Mouse (Mus musculus) adrenal gland, postnatal 25 days (tissue): ENCODE measurements around the gene Capzb. TPM values are rescaled to one million over a fixed set of nuclear protein-coding genes. Genes with fewer than 3 reads are reported as not detected.

Source experiments
- DNase-seq: peaks from one replicate; pipeline ENCODE4 v3.0.0; 2021; ENCODE audit warnings: mixed read lengths
- total RNA-seq: library from RNA; stranded (reverse); gene quantifications from 2 replicates; pipeline ENCODE4 v1.2.3, GENCODE M21; 2021

Capzb gene
- total RNA-seq, 1 experiment from 2014 or later: 325 TPM

DNA sequence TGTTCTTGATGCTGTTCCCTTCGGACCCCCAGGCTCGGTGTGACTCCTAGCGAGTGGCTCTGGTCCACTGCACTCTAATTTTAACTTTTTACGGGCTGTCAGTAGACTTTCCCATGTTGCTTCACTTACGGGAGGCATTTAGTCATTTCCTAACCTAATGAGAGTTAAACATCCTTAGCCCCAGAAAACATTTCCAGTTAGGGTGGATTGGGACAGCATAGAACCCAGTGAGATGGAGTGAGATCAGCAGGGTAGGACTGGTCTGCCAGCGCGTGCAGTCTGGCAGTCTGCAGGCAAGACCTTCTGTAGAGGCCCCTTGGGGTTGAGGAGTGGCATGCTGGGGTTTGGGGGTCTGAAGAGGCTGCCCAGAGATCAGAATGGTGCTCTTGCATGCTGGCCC lies 42.9 kb downstream of the Capzb start:
- DNase-seq: no peak

DNA sequence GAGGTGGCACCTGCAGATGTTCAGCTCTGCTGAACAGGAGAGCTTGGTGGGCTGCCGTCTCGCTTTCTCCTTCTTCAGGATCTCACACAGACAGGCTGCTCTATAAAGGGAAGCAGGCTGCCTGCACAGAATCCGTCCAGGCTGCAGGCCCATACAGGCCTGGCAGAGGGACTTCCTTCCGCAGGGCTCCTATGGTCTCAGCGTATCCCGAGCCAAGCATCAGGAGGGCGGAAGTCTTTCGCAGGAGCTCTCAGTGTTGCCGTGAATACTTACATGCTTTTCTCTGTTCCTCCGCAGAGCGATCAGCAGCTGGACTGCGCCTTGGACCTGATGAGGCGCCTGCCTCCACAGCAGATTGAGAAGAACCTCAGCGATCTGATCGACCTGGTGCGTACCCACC lies 45.9 kb downstream of the Capzb start:
- DNase-seq: no peak

DNA sequence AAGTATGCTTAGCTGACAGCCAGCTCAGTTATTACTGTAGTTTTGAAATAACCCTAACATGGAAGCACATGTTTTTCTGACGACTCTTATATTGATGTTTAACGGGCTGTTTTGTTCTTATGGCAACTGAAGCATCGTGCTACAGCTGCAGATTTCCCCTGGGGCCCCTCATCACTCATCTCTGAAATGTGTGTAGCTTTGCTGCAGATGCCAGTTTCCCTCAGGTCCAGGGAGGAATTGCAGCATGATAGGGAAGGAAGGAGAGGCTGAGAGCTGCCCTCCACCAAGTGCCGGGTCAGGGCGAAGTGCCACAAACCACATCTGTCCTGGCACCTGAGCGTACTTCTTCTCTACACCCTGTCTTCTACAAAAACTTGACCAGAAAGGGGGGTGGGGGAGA lies 47.6 kb downstream of the Capzb start:
- DNase-seq: no peak

DNA sequence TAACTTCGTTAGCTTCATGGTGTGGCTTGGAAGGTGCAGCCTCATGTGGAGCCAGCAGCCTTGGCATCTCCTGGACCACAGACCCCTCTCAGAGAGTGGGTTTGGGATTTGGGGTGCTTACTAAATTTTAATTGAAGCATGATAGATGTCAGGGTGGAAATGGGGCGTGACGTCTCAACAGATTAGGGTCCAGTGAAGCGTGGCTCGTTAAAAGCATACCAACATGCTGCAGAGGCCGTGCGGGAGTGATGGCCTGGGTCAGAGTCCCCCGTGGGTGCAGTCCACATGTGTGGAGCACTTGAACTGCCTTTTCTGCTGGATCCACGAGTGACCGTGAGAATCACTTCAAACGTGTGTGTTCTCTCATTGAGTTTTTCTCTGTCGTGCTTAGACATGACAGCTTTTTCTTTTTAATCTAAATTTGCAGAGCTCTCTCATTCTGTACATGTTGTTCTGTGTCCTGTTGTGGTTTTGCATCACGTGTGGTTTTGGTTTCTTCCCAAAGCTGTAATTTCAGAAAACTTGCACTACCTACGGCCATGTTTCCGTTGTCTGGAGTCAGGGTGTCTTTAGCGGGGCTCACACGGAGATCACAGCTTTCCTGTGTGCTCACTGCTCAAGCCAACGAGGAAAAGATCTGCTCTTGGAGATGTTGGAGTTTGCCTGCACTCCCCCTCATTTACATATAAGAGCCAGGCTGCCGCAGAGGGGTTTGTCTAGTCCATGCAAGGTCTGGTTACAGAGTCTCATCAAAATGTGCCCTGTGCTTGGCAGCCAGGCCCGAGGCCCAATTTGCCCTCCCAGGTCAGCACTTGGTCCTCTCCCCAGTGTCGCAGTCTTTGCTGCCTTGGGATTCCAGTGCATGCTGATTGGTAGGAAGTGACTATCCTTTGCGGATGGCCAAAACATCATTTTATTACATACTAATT lies 49.2 kb downstream of the Capzb start:
- DNase-seq: no peak

DNA sequence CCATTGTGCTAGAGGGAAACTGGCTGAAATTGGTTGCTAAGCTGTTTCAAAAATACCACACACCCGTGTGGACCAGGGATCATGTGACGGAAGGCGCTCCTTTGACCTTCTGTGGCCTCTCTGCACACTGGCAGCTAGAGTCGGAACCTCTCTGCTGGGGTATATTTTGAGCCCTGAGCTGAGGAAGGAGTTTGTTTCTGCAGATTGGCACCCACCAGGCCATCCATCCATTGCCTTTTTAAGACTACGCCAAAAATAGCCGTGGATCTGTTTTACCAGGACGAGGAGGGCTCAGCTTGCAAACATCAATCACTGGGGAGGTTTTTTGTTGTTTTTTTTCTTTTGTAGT lies 49.9 kb downstream of the Capzb start:
- DNase-seq: no peak

DNA sequence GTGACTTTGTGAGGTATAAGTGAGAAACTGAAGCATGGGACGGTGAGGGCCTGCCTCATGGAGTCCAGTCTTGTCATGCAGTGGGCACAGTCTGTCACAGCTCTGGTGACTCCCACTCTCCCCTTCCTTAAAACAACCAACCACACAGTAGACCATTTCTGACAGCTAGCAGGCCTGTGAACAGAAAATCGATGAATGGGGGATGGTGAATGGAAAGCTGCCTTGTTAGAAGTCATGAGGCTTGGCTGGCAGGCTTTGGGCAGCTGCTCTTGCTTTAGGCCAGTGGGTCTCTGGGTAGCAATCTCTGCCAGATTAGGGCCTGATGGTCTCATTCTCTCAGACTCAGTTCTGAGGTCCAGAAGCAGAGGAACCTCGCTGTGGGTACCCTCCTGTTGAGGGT lies 51.5 kb downstream of the Capzb start:
- DNase-seq: no peak

DNA sequence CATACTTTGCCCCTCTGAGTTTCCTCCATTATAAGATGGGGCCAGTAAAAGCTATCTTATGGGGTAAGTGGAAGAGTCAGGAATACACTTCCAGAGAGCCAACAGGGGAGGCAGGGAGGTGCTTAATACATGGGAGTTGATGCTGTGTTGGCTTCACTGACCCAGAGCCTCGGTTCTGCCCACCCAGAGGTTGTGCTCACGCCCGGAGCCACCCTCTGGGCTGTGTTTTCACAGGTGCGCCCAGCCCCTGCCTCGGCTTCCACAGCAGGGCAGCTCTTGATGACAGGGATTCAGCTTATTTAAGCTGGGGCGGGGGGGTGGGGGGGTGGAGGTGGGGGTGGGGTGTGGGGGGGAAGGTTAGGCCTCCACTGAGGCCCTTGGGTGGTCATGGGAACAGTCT lies 52.1 kb downstream of the Capzb start:
- DNase-seq: no peak

DNA sequence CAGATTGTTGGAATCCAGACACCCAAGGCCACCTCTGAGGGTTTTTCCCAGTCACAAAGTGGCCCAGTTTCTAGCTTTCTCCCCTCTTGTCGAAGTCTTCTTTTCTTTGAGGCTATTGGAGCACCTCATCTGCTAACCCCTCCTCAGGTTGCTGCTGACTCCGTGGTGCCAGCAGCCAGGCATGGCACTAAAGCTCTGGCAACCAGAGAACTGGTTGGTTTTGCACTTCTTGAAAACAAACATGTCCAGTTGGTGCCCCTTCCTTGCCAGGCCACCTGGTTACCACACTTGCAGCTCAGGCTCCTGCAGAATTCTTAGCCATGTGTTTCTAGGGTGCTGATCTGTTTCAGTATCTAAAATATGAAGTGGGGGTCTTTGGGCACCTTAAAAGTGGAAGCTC lies 52.8 kb downstream of the Capzb start:
- no peak for DNase-seq

DNA sequence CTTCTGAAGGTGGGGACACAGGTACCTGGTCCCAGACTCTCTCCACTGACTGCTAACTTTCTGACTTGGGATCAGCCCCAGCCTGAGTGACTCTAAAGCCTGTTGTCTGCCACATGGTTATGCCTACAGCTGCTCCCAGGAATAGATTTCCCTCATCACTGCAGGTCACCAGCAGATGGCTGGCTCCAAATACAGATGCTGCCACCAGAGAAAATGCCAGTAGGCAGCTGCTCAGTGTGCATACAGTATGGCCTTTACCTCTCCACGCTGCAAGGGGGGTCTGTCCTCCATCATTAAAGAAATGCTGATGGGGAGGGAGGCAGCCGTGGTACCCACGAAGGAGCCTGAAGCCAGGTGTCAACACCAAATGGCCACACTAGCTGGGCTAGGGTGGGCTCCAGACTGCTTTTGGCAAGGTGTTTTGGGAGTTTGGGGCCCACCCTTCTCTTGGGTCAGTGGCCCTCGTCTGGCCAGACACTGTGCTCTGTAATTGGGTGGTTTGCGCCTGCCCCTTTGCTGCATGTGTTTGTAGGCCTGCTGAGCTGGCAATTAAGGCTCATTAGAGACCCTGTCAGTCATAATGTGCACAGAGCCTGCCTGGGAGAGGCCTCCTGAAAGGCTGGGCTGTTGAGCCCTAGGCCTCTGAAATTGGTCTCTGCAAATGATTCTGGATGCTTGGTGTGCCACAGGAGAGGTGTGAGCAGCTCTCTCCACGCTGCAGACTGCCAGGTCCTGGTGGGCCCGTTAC lies 53.6 kb downstream of the Capzb start:
- no peak for DNase-seq

DNA sequence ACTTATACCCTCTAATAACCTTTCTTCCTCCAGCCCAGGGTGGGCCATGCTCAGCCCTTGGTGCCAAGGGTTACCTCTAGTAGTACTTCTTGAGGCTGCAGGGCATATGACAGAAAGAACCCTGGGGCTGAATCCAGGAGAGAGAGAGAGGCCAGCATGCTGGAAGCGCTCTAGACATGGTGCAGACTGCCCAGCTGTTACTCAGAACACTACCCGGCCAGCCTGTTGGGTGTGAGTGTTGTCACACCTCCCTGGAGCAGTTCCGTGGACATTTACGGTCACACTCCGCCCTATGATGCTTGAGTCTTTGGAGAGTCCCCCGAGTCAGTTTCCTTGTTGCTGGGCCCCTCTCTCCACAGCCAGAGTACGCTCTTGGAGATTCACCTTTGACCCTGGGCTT lies 55.3 kb downstream of the Capzb start:
- DNase-seq: no peak

DNA sequence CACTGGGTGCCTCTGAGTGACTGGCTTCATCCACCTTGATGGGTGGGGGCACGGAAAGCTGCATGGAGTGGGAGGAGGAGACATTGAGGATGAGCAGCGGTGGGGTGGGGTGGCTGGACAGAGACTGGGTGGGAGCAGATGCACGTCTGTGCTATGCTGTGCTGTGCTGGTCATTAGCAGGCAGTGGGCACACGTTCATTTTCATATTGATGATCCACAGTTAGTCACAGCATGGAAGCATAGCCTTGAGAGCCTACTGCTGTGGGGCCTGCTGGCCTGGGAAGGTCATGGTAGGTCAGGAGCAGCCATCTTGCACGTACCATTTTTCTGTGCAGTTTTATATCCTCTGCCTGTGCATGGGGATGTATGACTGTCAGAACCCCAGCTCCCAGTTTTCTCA lies 56.0 kb downstream of the Capzb start:
- DNase-seq: no peak

DNA sequence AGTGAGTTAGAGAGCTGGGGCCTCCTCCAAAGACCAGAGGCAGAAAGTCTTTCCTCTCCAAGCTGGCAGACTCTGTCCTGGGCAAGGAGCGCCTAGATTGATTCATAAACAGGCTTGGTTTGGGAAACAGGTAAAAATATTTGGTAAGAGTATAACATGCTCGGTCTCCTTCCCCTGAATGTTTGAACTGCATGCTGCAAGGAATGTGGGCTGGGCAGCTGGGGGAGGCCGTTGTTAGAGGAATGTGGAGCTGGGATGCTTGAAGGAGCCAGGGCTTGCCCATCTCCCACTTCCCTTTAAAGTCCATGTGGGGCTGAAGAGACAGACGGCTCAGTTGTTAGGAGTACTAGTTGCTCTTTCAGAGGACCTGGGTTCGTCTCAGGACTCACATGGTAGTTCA lies 57.3 kb downstream of the Capzb start:
- DNase-seq: no peak

DNA sequence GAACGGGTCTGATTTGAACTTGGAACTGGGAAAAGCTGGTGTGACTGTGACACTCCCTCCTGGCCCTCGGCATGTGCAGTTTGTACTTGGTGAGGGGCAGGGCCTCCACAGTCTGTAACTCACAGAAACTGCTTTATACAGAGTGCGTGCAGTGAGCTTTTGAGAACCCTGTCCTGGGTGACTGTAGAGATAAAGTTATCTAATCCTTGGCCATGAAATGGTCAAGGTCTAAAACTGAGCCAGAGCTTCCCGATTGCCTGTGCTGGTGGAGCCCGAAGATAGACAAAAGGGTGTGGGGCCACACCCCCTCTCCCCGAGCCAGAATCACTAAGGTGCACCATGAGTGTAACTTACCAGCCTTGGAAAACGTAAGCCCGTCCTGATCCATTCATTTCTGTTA lies 58.2 kb downstream of the Capzb start:
- DNase-seq: no peak

DNA sequence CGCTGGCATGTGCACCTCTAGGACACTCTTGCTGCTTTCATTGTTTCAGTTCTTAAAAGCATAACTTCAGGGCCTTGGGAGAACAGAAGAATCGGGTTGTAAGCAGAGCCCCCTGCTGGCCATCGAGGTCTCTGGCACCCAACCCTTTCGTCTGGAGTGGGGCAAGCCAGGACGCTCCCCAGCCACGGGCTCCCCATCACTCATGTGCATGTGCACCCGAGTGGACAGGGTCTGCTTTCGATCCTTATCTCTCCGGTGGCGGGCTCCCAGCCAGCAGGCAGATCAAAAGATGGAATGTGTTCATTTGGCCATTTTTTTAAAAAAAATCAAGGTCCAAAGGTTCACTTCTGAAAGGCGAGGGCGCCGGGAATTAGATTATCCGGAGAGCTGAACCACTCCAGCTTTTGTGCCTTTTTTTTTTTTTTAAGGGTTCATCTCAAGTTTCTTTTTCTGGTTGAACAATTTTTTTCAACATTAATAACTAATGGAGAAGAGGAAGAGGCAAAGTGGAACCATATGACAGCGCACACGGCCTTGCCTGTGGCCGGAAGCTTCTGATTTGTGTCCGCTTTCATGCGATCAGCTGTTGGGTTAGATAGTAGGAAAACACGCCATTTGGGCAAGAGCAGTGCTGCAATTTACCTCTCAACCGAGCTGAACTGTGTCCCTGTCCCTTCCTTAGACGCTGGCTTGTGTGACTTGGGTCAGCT lies 59.5 kb downstream of the Capzb start:
- DNase-seq: peak; percentile 86

DNA sequence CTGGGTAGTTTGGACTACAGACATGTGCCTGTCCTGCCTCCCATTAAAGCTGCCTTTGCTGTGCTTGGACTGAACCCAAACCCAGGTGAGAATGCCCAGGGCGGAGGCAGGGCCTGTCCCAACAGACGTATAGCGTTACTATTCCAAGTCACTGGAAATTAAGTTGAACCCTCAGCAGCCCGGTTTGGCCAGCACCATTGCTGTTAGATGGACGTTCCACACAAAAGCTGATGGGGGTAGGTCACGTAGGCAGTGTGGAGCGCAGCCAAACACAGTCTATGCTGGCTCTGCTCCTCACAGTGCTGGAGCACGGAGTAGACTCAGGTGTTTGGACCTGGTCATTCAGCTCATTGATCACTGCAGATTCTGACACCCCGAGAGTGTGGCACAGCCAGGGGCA lies 60.5 kb downstream of the Capzb start:
- no peak for DNase-seq

DNA sequence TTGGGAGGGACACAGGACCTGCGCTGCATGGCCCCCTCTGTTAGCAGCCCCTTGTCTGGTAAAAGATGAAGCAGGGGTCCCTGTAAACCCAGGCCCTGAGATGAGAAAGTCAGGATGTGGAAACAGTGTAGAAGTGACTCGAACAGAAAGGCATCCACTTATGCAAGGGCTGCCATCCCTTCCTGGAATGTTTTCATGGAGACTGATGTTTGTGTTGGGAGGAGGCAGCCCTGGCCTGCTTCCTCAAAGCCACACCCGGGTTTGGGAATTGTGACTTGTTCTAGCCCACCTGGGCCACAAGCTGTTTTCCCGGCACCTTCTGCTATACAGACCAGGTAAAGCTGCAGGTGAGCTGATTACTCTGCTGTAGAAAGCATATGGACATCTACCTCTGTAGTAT lies 63.4 kb downstream of the Capzb start:
- DNase-seq: no peak

DNA sequence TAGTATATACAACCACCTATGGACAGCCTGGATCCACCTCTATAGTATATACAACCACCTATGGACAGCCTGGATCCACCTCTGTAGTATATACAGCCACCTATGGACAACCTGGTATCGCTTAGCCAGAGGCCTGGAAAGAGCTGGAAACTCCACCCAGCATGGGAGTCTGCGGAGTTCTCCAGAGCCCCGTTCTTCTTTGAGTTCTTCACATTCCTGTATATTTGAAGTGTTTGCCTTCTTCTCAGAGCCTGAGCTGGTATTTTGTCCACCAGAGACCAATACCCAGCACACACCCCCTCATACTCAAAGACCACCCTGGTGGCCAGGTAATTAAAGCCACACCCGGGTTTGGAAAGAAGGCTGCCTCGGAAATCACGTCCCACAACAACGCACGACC lies 64.0 kb downstream of the Capzb start:
- DNase-seq: no peak

DNA sequence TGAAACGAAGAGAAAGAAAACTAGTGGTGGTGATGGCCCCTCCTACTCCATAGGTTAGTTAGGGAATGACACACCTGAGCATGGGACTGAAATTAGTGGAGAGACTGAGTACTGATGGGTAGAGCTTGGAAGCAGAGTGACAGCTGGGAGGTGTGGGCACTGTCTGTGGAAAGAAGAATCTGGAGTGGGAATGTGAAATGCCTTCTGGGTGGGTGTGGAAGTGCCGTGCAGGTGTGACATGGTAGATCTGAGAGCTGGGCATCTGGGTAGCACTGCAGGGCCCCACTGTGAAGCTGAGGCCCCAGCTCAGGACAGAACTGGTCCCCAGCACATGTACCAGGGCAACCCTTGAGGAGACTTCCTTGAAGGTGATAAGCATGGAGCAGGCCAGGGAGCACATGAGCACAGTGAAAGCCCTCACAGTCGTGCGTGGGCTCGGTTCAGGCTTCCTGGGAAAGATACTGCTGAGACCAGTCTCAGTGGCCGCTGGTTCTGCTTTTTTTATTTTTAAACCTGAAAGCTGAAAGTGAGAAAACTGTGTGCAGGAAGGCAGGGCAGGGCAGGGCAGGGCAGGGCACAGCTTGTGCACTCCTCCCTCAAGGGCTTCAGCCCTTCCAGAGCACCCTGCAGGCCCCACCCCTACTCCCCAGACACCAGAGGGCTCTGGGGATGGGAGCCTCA lies 66.1 kb downstream of the Capzb start:
- no peak for DNase-seq

DNA sequence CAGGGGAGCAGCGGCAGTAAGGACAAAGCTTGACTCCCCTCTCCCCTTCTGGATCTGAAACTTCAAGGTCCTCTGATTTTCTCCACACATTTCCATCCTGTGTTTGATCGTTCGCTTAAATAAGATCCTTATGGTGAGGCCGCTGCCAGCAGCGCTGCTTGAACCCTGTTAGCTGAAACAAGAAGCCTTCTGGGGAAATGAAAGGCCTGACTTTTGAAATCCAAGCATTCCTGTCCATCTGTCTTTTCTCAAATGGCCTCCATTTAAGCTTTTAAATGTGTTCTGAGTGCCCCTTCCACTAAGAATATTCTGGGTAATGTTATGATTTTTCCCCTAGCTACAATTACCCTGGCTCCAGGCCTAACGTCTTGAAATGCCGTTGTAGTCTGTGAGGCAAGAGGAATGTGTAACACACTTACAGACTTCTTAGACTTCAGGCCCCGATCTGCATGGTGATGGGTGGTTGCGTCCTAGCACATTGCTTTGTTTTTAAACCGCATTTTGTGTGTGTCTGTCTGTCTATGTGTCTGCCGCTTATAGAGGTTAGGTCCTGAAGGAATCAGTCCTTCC lies 66.7 kb downstream of the Capzb start:
- no peak for DNase-seq

DNA sequence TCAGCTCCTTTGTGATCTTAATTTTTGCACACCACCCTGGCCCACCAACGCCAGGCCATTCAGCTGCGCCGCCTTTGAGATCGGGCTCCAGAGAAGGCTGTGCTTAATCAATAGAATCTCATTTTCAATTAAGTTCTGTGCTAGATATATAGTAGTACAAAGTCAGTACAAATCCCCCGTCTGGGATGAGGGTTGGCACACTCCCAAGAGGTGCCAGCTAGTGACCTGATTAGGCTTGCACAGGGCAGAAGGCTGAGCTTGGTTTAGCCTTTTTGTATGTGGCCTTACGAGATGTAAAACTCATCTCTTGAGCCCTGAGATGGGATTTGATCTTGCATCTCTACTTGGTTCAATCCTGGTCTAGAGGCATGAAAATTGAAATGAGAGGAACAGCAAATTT lies 70.3 kb downstream of the Capzb start:
- no peak for DNase-seq

DNA sequence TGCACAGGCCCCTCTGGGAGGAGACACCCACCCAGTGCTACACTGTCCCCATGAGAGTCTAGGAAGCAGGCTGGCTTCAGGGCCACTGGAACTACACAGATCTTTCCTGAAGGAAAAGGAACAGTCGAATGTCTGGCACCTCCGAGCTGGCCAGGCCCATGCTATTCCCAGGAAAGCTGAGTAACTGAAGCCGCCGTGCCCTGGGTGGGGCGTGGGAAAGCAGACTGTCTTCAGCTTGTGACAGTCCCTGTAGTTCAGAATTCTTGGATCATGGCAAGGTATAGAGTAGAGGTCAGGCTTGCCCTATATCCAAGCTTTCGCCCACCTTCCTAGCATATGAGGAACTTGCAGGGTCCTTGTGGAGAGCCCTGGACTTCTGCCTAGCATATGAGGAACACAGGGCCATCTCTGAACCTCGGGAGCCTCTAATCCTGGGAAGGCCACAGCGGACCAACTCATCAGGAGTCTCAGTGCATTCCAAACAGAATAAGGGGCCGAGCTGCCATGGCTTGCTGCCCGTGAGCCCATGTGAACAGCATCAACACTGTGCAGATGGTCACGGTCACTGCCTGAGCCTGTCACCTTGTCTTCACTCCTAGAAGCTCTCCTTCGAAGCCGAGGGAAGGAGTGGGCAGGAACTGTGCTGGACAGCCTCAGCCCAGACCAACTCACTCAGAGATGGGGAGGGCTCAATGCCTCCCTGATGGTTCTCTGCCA lies 73.2 kb downstream of the Capzb start:
- DNase-seq: no peak

DNA sequence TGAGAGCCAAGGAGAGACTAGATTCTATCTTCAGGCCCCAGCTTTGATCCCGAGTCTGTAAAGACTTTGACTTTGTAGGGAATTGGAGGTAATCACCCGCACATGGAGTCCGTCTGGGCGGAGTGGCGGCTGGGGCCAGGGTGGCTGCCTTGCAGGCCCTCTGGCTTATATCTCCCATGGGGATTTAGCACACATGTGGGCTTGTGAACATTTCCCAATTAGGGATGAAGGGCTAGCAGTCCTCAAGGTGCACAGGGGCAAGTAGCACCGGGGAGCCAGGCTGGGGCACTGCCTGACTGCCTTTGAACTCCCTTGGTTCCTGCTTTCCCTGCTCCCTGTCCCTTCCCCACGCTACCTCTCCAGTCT lies 73.8 kb downstream of the Capzb start:
- no peak for DNase-seq
